Mouse (Mus musculus) heart, postnatal 0 days (tissue): ENCODE results near the gene Mtss1l.

Experiments used
- CTCF ChIP-seq: IDR thresholded peaks from 2 replicates; pipeline ENCODE4 v1.5.1; 2016; ENCODE audit warnings: antibody characterized with exemption, control low read depth, low read depth
- EP300 ChIP-seq: IDR thresholded peaks from 2 replicates; pipeline ENCODE4 v1.6.1; 2016; ENCODE audit warnings: antibody characterized with exemption, low read depth

DNA sequence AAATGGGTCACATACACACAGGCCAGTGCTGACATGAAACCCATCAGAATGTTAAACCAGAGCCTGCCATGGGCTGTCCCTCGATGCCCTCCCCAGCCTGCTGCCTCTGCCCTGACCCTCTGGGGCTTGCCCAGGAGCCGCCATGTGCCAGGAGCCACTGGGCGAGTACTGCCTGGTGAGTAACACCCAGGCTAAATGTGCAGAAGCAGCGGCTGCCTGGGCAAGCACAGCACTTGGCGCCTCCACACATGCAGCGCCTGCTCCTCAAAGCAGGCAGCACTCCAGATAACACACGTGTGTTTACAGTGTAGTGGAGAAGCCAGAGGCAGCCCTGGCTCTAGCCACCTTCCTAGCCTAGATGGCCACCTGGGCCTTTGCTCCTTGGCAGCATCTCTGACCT is 8.2 kb upstream of the Mtss1l start:
- no peak for TF ChIP-seq CTCF
- no peak for TF ChIP-seq EP300
